Comparison of ENCODE assay signal across 8 mouse cellular contexts in genomic region chr1:134955637-134956176, GRCm38 (mm10). TPM values are rescaled to one million over a fixed set of nuclear protein-coding genes. Genes with fewer than 3 reads are reported as not detected.
A peak's percentile ranks its signal among the peaks of the same experiment; 100 is the strongest.
DNase-seq lines count a peak whose midpoint lies in the region; ATAC-seq and TF ChIP-seq lines count a peak whose summit lies in the region.

Gene Ppp1r12b (minus strand): TSS chr1:134955942.

- peak within 1 kb of the TSS; percentile 51 for H3K9ac ChIP-seq in CH12.LX (ENCODE audit: insufficient read depth, low read depth)
- H3K9ac ChIP-seq in forebrain, embryonic 11.5 days (ENCODE audit: low read length), result peak within 1 kb of the TSS; percentile 84
- H3K9ac ChIP-seq in heart, embryonic 16.5 days (ENCODE audit: low read length), result peak within 1 kb of the TSS; percentile 93
- H3K9ac ChIP-seq in liver, embryonic 15.5 days, result peak within 1 kb of the TSS; percentile 90
- H3K9ac ChIP-seq in neural tube, embryonic 12.5 days, result peak within 1 kb of the TSS; percentile 81

- under 1% methylated on average over 39 of the region's 39 CpGs for WGBS in forebrain, embryonic 11.5 days
- under 1% methylated on average over 39 of the region's 39 CpGs for WGBS in heart, embryonic 16.5 days
- WGBS in liver, embryonic 15.5 days (ENCODE audit: insufficient replicate concordance), result 0% methylated on average over 39 of the region's 39 CpGs
- WGBS in neural tube, embryonic 12.5 days, result under 1% methylated on average over 39 of the region's 39 CpGs

- peak within 1 kb of the TSS; percentile 82 for H3K4me2 ChIP-seq in CH12.LX (ENCODE audit: insufficient read depth, low read depth, poor library complexity, severe bottlenecking)
- peak within 1 kb of the TSS; percentile 78 for H3K4me2 ChIP-seq in forebrain, embryonic 11.5 days (ENCODE audit: low read depth, low read length, severe bottlenecking)
- peak within 1 kb of the TSS; percentile 78 for H3K4me2 ChIP-seq in heart, embryonic 16.5 days (ENCODE audit: low read depth, low read length)
- peak within 1 kb of the TSS; percentile 77 for H3K4me2 ChIP-seq in liver, embryonic 15.5 days
- peak within 1 kb of the TSS; percentile 82 for H3K4me2 ChIP-seq in neural tube, embryonic 12.5 days (replicated peaks)

- peaks cover 3% of the 10 kb centered on the region for H3K9me3 ChIP-seq in CH12.LX (replicated peaks; ENCODE audit: low read length)
- no peaks in the 10 kb centered on the region for H3K9me3 ChIP-seq in forebrain, embryonic 11.5 days (ENCODE audit: control insufficient read depth, low read length)
- H3K9me3 ChIP-seq in heart, embryonic 16.5 days (replicated peaks; ENCODE audit: control insufficient read depth, low read length), result no peaks in the 10 kb centered on the region
- H3K9me3 ChIP-seq in liver, embryonic 15.5 days (replicated peaks), result no peaks in the 10 kb centered on the region
- H3K9me3 ChIP-seq in neural tube, embryonic 12.5 days, result no peaks in the 10 kb centered on the region

- peaks cover 2 to 14% of the 10 kb centered on the region in 2 experiments for H3K4me1 ChIP-seq in CH12.LX (ENCODE audit: control insufficient read depth in 1 of 2, insufficient read depth in 2 of 2)
- peaks cover 8% of the 10 kb centered on the region; the same call in 1 of the 2 replicates for H3K4me1 ChIP-seq in forebrain, embryonic 11.5 days (replicated peaks; ENCODE audit: control insufficient read depth, insufficient read depth, low read length)
- H3K4me1 ChIP-seq in heart, embryonic 16.5 days (ENCODE audit: control insufficient read depth, insufficient read depth, low read length), result peaks cover 10% of the 10 kb centered on the region
- H3K4me1 ChIP-seq in liver, embryonic 15.5 days (replicated peaks), result peaks cover 18% of the 10 kb centered on the region
- H3K4me1 ChIP-seq in neural tube, embryonic 12.5 days, result peaks cover 13% of the 10 kb centered on the region

- H3K36me3 ChIP-seq in CH12.LX (replicated peaks in 1 of 2; ENCODE audit: control insufficient read depth in 1 of 2, insufficient read depth in 1 of 2, low read length in 1 of 2), result no peaks in the 10 kb centered on the region
- no peaks in the 10 kb centered on the region for H3K36me3 ChIP-seq in forebrain, embryonic 11.5 days (ENCODE audit: control insufficient read depth, insufficient read depth, low read length)
- no peaks in the 10 kb centered on the region for H3K36me3 ChIP-seq in heart, embryonic 16.5 days (ENCODE audit: control insufficient read depth, insufficient read depth)
- no peaks in the 10 kb centered on the region for H3K36me3 ChIP-seq in liver, embryonic 15.5 days (replicated peaks)
- no peaks in the 10 kb centered on the region for H3K36me3 ChIP-seq in neural tube, embryonic 12.5 days

- TF ChIP-seq EP300 in CH12.LX (IDR thresholded peaks at IDR 0.05; ENCODE audit: low read length), result no peak

- ATAC-seq in forebrain, embryonic 11.5 days (replicated peaks; ENCODE audit: low FRiP score), result peak; percentile 99
- peak; percentile 98 for ATAC-seq in heart, embryonic 16.5 days (replicated peaks; ENCODE audit: extremely low read depth, insufficient read depth, low FRiP score)
- peak; percentile 99 for ATAC-seq in liver, embryonic 15.5 days (ENCODE audit: insufficient read depth)
- ATAC-seq in neural tube, embryonic 12.5 days (ENCODE audit: low FRiP score, low read depth), result peak; percentile 99

- DNase-seq in CH12.LX (ENCODE audit: extremely low read depth), result peak; percentile 93
- DNase-seq in c-Kit-positive CD71-positive TER-119-negative erythroid progenitor cells, embryonic 14.5 days (ENCODE audit: low read depth), result peak; percentile 89
- DNase-seq in forebrain, embryonic 11.5 days (ENCODE audit: low spot score), result peak; percentile 96
- DNase-seq in kidney, postnatal 36 days, result peak; percentile 96 to 98
- peak; percentile 100 for DNase-seq in telencephalon, adult 2 months (ENCODE audit: low read depth, low spot score)

- peak within 1 kb of the TSS; percentile 76 to 80 (median 76) for H3K4me3 ChIP-seq in CH12.LX (replicated peaks in 1 of 3; ENCODE audit: low read depth in 2 of 3, low read length in 2 of 3, poor library complexity in 1 of 3)
- H3K4me3 ChIP-seq in forebrain, embryonic 11.5 days (ENCODE audit: low read depth, low read length), result peak within 1 kb of the TSS; percentile 78
- H3K4me3 ChIP-seq in heart, embryonic 16.5 days (ENCODE audit: low read length), result peak within 1 kb of the TSS; percentile 93
- peak within 1 kb of the TSS; percentile 94 for H3K4me3 ChIP-seq in liver, embryonic 15.5 days (replicated peaks)
- peak within 1 kb of the TSS; percentile 74 for H3K4me3 ChIP-seq in neural tube, embryonic 12.5 days

- in situ Hi-C loops in CH12.LX (cut with MboI; ENCODE audit: low pct_ligation_motif_present, low pct_unique_long_range_greater_than_20kb, low sequenced_read_pairs), result no loop called here

- peak in 1 of 2 experiments; percentile 20; a peak in 1 of 4 replicates for TF ChIP-seq CTCF in CH12.LX (conservative IDR thresholded peaks at IDR 0.05 in 1 of 2, IDR thresholded peaks at IDR 0.05 in 1 of 2; ENCODE audit: low read depth in 2 of 2, low read length in 2 of 2)

- TF ChIP-seq RAD21 in CH12.LX (IDR thresholded peaks at IDR 0.05; ENCODE audit: low read depth, low read length), result no peak

- dilution Hi-C loops in CH12.LX (cut with MboI; ENCODE audit: extremely low pct_ligation_motif_present, extremely low pct_unique_long_range_greater_than_20kb, low sequenced_read_pairs), result no loop called here

- no peaks in the 10 kb centered on the region for H3K79me2 ChIP-seq in CH12.LX (replicated peaks; ENCODE audit: control insufficient read depth, extremely low read depth, insufficient read depth, poor library complexity, severe bottlenecking)

- no peak within 1 kb of the TSS for H3K27ac ChIP-seq in CH12.LX (ENCODE audit: insufficient read depth, low read depth)
- peak within 1 kb of the TSS; percentile 73 for H3K27ac ChIP-seq in forebrain, embryonic 11.5 days (ENCODE audit: low read depth, low read length)
- H3K27ac ChIP-seq in heart, embryonic 16.5 days (ENCODE audit: low read length), result peak within 1 kb of the TSS; percentile 92
- peak within 1 kb of the TSS; percentile 82 for H3K27ac ChIP-seq in liver, embryonic 15.5 days (replicated peaks)
- peak within 1 kb of the TSS; percentile 77 for H3K27ac ChIP-seq in neural tube, embryonic 12.5 days

- H3K27me3 ChIP-seq in CH12.LX (replicated peaks), result peaks cover 14% of the 10 kb centered on the region
- H3K27me3 ChIP-seq in forebrain, embryonic 11.5 days (ENCODE audit: control insufficient read depth, insufficient read depth, low read length), result no peaks in the 10 kb centered on the region
- H3K27me3 ChIP-seq in heart, embryonic 16.5 days (ENCODE audit: control insufficient read depth, insufficient read depth, low read length), result no peaks in the 10 kb centered on the region
- H3K27me3 ChIP-seq in liver, embryonic 15.5 days, result no peaks in the 10 kb centered on the region
- H3K27me3 ChIP-seq in neural tube, embryonic 12.5 days (replicated peaks), result no peaks in the 10 kb centered on the region

- TF ChIP-seq POLR2A in CH12.LX (IDR thresholded peaks at IDR 0.05; ENCODE audit: low read depth, low read length), result peak; percentile 89

TF ChIP-seq in CH12.LX, 34 proteins besides CTCF, POLR2A, EP300 and RAD21 (continues in another document):
- TF ChIP-seq ELF1 (IDR thresholded peaks at IDR 0.05; ENCODE audit: low read depth, low read length), result peak; percentile 64; the same call in 1 of the 2 replicates
- TF ChIP-seq PAX5 (IDR thresholded peaks at IDR 0.05; ENCODE audit: low read length), result no peak
- 0 out of 2 replicates have a peak, but pooled peaks have one; percentile 28 for TF ChIP-seq MYC (IDR thresholded peaks at IDR 0.05; ENCODE audit: low read depth, low read length)
- no peak for TF ChIP-seq POLR2AphosphoS2 (IDR thresholded peaks at IDR 0.05; ENCODE audit: low read depth, low read length)
- TF ChIP-seq MAX (IDR thresholded peaks at IDR 0.05; ENCODE audit: low read length), result 0 out of 2 replicates have a peak, but pooled peaks have one; percentile 53
- no peak; the same call in 1 of the 2 replicates for TF ChIP-seq GABPA (IDR thresholded peaks at IDR 0.05; ENCODE audit: insufficient replicate concordance, low read depth, low read length)
- no peak for TF ChIP-seq UBTF (IDR thresholded peaks at IDR 0.05; ENCODE audit: low read depth, low read length)
- TF ChIP-seq IRF4 (IDR thresholded peaks at IDR 0.05; ENCODE audit: low read depth, low read length), result 0 out of 2 replicates have a peak, but pooled peaks have one; percentile 39
- peak; percentile 74; the same call in 1 of the 2 replicates for TF ChIP-seq TBP (conservative IDR thresholded peaks at IDR 0.05; ENCODE audit: low read depth, low read length)
- no peak for TF ChIP-seq CHD2 (IDR thresholded peaks at IDR 0.05; ENCODE audit: low read length)
- TF ChIP-seq USF2 (conservative IDR thresholded peaks at IDR 0.05; ENCODE audit: low read depth, low read length), result no peak
- TF ChIP-seq ETS1 (conservative IDR thresholded peaks at IDR 0.05; ENCODE audit: low read depth, low read length), result no peak
- no peak for TF ChIP-seq BHLHE40 (IDR thresholded peaks at IDR 0.05; ENCODE audit: low read depth, low read length)
- peak; percentile 76 for TF ChIP-seq NELFE (IDR thresholded peaks at IDR 0.05; ENCODE audit: low read depth, low read length)
- peak; percentile 93 for TF ChIP-seq TCF12 (IDR thresholded peaks at IDR 0.05; ENCODE audit: low read depth, low read length)
- TF ChIP-seq MEF2A (IDR thresholded peaks at IDR 0.05; ENCODE audit: borderline replicate concordance, low read depth, low read length), result no peak
- no peak for TF ChIP-seq ZC3H11A (IDR thresholded peaks at IDR 0.05; ENCODE audit: low read depth, low read length)
- no peak for TF ChIP-seq JUND (conservative IDR thresholded peaks at IDR 0.05; ENCODE audit: low read depth, low read length)
- TF ChIP-seq MAFK (IDR thresholded peaks at IDR 0.05; ENCODE audit: insufficient replicate concordance, low read length), result no peak
- 0 out of 2 replicates have a peak, but pooled peaks have one; percentile 25 for TF ChIP-seq ZNF384 (IDR thresholded peaks at IDR 0.05; ENCODE audit: low read depth, low read length)
- TF ChIP-seq HCFC1 (IDR thresholded peaks at IDR 0.05; ENCODE audit: low read depth, low read length), result peak; percentile 94
- TF ChIP-seq NRF1 (IDR thresholded peaks at IDR 0.05; ENCODE audit: low read depth, low read length), result peak; percentile 90
- TF ChIP-seq CHD1 (IDR thresholded peaks at IDR 0.05; ENCODE audit: low read depth, low read length), result no peak

RNA-seq across cellular contexts. Expression of gene Ppp1r12b, which starts in this region (rescaled TPM):
- total RNA-seq in CH12.LX (2012; rRNA removed) (1.5 and 1.6 TPM in 2 replicates), CH12.LX (2014; rRNA removed) (0.64 and 1.3 TPM in 2 replicates)
- 1.4 and 1.8 TPM in 2 replicates for polyA plus RNA-seq in CH12.LX (2012; ENCODE audit: insufficient read length, low read depth)
- polyA plus RNA-seq in forebrain, embryonic 11.5 days (2014; fragmentation: Nextera tagmentation; extraction: Ambion mirVana), result 12.2 and 14.0 TPM in 2 replicates
- polyA plus RNA-seq in heart, embryonic 16.5 days (2015; fragmentation: Nextera tagmentation; extraction: Ambion mirVana), result 24.2 and 30.4 TPM in 2 replicates
- polyA plus RNA-seq in liver, embryonic 15.5 days (2015; fragmentation: Nextera tagmentation; extraction: Ambion mirVana), result 2.3 and 2.5 TPM in 2 replicates
- 11.3 and 11.8 TPM in 2 replicates for polyA plus RNA-seq in neural tube, embryonic 12.5 days (2016; fragmentation: Nextera tagmentation; extraction: Ambion mirVana)
